Mouse (Mus musculus) erythroblast, embryonic 14.5 days (primary cell): ENCODE data around the gene Slc38a3.

Source experiments
- GATA1 ChIP-seq: IDR thresholded peaks from 2 replicates; pipeline ENCODE4 v1.6.1; 2012; ENCODE audit warnings: low read length, inconsistent platforms, mixed read lengths
- TAL1 ChIP-seq: IDR thresholded peaks from 3 replicates; pipeline ENCODE4 v1.6.1; 2012; ENCODE audit warnings: low read length, inconsistent platforms, mixed read lengths

- no peak for TF ChIP-seq TAL1
- TF ChIP-seq GATA1 = no peak
These were observed 41.7 kb downstream of the Slc38a3 start for GRCm38 (mm10) chr9:107627387-107628255.
